Mouse (Mus musculus) MN1 (cell line): ENCODE measurements around the gene Arl5c.

Source experiments
- DNase-seq: peaks from one replicate; pipeline ENCODE4 v3.0.0-alpha.2; 2016; ENCODE audit warnings: low spot score

The Arl5c gene

DNA sequence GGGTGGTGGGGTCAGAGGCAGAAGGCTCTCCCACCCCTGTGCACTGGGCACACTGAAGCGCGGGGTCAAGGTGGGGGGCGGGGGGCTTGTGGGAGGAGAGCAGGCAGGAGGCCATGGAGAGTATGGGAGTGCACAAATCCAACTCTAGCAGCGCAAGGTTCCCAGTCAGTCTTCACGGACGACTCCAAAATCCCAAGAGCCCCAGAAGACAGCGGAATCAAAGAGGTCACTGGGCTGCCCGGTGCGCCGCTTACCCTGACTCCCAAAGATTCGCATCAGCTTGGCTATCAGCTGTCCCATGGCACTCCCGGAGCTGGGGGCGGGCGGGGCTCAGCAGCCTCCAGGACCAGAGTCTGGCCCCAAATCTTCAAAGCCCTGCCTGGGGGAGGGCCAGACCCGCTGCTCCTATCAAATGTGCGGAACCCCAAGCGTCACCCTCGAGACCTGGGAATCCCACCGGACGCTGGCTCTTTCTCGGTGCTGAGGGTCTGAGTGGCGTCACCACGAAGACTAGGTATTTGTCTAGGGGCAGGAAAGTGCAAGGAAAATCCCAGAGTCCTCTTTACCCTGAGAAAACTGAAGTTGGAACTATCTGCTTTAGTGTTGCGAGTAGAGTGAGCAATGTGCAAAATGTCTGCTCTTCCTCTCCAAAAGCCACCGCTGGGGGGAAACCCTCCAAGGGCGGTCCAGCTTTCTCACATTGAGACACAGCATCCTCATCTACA is at the start of gene Arl5c:
Gene Arl5c, minus strand, starts transcription at position 618 of the 725 bp plus-strand sequence.
- no peak for DNase-seq

DNA sequence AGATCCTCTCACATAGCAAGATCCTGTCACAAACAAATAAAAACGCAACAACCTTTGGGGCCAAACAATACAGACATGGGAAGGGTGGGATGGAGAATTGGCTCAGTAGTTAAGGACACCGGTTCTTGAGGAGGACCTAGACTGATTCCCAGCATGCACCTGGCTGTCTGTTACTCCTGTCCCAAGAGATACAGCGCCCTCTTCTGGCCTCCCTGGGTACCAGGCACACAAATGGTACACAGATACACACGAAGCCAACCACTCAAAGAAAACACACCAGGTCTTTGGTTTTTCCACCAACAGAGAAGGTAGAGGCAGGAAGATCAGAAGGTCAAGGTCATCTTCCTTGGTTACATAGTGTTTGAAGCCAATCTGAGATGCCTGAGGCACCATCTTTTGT is 49.6 kb upstream of the Arl5c start:
- no peak for DNase-seq

DNA sequence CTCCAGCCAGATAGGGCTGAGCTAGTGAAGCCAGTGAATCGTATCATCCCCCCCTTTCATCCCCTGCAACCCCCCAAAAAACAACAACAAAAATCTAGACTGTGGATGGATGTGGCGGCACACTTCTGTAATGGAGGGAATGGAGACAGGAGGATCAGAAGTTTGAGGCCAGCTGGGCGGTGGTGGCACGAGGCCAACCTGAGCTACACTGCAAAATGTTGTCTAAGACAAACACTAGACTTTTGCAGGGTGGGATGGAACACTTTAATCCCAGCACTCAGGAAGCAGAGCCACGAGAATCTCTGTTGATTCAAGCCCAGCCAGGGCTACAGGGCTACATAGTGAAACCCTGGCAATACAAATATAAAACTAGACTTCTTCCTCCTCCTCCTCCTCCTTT is 48.1 kb upstream of the Arl5c start:
- DNase-seq = no peak

DNA sequence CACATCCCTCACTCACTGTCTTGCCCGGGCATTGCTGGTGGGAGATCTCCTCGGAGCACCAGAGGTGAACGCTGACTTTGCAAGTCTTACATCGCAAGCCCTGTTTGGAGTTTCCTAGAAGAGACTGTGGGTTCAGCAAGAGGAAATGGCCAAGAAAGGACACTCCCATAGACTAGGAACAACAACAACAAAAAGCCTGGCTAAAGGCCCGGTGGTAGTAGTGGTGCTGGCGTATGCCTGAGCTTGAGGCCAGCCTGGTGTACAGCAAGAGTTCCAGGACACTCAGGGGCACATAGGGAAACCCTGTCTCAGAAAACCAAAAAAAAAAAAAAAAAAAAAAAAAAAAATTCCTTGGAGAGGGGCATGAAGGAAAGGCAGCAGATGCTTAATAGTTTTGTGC is 46.8 kb upstream of the Arl5c start:
- DNase-seq = no peak

DNA sequence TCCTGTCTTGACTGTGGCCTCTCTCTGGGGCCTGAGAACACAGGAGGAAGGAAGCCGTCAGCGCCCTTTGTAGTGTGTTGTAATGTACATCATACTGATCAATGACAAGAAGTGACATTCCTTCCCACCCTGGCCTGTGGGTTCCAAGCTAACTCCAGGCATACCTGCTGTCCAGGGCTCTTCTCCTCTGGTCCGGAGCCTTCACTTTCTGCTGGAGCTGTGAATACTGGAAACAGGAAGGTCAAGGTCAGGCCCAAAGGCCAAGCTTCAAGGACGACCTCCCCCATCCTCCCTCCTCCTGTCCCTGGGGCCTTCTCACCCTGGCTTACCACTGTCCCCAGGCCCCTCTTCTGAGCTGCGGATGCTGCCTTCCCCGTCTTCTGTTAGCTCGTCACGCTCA is 45.0 kb upstream of the Arl5c start:
- DNase-seq = no peak

DNA sequence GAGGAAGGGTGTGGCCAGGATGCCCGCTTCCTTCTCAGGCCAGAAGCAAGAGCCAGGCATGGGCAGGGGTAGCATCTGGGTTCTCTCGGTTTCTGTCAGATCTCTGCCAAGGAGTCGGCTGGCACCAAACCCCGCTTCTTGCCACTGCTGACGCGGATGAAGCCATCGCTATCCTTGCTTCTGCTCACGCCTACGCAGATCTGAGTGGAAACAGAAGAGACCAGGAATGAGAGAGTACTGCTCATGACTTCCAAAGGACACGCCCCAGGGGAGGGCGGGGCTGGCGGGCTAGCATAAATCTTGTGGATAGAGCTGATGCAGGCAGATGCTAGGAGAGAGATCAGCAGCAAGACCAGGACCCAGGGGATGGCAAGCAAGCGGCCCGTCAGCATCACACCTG is 41.9 kb upstream of the Arl5c start:
- DNase-seq = peak; percentile 94

DNA sequence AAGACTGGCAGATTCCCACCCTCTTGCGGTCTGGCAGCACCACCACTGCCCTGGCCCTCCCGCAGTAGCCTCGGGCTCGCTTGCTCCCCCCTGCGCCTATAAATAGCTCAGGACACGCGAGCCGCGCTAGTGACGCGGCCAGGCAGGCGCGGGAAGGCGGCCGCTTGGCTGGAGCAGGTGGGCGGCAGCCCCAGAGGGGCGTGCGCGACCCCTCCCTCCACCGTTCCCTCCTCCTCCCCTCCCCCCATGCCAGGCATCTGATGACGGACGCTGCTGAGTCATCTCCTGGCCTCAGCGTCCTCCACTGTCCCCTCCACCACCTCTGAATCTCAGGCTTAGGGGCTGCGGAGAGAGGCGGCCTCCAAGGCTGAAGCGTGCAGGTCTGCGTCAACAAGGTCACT is 40.0 kb upstream of the Arl5c start:
- DNase-seq = peak; percentile 76

DNA sequence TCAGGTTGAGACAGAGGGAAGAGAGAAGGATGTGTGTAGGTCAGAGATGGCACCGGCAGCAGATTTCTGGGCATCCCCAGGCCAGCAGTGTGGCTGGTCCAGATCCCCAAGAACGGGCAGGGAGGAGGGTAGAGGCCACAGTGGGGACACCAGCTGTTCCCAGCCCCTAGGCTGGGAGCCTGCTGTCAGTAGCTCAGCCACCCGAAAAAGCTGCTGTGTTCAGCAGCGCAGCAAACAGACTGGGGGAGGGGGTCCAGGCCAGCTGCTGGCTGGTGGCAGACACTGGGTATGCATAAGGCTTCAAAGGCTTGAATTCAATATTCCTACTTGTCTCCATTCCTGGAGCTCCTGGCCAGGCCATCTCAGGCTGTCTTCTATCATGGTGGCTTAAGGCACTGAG is 38.9 kb upstream of the Arl5c start:
- no peak for DNase-seq

DNA sequence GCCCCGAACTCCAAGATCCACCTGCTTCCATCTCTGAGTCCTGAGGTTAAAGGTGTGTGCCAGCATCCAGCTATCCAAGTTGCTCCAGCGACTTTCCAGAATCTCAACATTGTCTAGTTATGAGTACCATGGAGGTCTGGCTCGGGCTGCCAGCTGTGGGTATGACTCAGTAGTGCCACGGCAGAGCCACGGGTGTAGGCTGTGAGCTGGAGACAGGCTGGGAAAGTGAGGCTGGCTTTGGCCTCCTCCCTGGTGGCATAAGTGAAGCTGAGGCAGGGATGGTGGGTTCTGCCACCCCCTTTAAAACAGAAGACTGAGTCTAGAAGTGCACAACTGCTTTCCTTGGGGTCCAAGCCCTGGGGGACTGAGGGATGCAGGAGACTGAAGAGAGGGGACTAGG is 38.1 kb upstream of the Arl5c start:
- DNase-seq = peak; percentile 35

DNA sequence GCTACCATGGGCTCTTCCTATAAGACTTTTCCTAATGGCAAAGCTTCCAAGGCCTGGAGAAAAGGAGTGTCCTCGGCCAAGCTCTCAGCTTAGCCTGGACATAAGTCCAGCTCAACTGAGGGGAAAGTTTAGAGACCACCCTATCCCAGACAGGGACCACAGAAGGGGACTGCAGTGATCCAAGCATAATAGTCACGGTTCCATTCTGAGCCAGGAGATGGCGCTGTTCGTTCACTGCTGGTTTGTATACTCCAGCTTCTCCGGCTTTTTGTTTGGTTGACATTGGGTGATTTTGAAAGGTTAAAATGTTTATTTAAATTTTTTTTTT is 35.4 kb upstream of the Arl5c start:
- DNase-seq = peak; percentile 80

DNA sequence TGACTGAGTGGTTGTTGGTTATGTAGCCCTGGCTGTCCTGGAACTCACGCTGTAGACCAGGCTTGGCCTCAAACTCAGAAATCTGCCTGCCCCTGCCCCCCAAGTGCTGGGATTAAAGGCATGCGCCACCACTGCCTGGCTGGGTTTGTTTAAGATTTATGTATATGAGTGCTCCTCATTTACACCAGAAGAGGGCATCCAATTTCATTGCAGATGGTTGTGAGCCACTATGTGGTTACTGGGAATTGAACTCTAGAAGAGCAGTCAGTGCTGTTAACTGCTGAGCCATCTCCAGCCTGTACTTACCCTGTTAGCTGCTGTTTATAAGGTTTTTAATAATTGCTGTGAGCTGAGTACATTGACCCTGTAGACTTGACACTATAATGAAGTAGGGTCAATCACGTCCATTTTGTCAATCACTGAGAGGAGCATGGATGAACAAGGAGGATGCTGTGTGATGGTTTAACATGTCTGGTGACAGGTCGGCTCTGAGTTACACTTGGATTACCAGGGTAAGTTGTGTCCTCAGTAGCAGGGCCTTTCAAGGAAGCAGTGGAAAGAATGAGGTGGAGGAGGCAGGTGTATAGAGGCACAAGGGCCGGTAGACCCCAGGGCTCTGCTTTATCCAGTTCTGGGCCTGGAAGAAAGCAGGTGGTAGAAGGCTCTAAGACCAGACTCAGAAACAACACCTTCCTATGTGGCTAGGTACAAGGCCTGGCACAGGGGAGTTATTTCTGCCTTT is 34.9 kb upstream of the Arl5c start:
- peak; percentile 29 for DNase-seq

DNA sequence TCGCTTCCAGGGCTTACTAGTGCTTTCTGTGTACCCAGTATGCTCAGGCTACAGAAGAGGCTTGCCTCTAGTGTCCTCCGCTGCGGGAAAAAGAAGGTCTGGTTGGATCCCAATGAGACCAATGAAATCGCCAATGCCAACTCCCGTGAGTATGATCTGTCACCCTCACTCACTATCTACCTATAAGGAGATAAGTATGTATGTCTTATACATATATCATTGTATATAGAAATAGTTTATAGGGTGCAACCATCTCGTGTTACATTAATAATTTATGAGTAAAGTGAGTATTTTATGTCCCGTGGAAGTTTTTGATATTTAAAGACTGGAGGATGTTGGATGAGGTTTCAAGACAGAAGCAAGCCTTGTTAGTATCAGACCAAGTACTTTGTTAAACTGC is 31.8 kb upstream of the Arl5c start:
- no peak for DNase-seq

DNA sequence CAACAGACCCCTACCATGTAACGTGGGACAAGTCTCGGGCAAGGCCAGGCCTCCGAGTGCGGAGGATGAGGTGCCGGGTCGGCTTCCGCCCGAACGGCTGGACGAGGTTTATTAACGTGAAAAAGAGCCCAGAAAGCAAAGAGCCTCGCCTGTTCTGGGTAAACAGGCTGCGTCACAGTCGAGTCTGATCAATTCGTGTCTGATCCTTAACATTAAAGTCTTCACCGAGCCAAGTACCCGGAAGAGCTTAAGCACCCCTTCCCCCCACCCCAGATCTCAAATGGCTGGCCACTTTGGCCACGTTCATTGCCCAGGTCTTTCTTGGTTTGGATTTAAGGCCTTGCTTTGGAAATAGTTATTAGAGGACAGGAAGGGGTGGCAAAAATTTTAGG is 31.3 kb upstream of the Arl5c start:
- peak; percentile 38 for DNase-seq

DNA sequence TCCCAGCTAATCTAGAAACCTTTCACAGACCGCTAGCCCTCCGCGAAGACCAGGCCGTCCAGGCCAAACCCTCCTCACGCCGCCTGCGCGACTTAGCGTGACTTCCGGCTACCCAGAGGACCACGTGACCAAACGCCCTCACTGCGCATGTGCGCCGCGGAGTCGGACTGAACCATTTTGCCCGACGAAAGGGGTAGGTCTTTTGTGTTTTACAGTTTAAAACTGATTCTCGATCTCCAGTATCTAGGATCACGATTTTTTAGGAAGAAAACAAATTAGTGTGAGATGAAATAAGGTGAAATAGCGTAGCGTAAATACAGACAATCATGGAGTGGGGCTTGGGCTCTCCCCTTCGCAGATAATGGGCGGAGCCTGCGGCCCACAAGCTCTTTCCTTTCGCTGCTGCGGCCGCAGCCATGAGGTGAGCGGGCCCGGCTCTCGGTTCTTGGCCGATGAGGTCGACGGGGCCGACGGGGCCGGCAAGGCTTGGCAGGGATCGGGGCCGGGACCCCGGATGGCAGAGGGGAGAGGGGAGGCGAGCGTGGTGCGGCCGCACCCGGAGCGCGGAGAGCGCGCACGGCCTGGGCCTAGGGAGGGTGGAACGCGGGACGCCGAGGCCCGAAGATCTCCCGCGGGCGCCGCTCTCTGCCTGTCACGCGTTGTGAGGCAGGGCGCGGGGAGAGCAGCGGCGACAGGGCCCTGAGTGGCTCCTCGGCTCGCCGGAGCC is 30.8 kb upstream of the Arl5c start, which contains the start of gene Rpl19:
Gene Rpl19, plus strand, starts transcription at position 141 of the 727 bp plus-strand sequence.
- peak; percentile 94 for DNase-seq

DNA sequence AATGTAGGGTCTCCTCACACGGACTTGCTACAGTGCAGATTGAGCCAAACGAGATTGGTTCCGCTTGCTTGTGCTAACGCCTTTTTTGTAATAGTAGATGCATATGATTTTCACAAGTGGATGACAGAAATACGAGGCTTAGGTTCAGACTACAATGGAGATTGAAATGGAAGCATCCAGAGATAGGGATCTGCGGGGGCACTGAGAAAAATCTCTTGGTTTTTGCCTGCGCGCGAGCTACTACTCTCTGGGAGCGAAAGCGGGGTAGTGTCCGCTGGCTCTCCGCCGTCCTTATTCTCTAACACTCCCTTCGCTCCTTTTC is 30.2 kb upstream of the Arl5c start:
- DNase-seq = no peak

DNA sequence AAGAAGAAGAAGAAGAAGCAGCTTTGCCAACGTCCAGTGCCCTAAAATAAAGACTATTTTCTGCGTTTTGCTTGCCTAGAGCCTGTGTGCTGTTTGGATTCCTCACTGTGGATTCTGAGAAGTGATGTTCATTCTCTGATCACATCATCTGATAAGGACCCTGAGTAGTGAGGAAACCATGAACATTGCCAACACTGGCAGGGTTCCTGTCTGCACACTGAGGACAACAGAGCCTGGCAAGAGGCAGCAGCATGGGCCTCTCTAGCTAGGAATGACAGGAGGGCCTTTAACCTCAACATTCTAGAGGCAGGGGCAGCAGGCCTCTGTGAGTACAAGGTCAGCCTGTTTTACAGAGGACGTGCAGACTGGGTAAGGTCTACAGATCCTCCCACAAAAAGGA is 28.5 kb upstream of the Arl5c start:
- DNase-seq = no peak

DNA sequence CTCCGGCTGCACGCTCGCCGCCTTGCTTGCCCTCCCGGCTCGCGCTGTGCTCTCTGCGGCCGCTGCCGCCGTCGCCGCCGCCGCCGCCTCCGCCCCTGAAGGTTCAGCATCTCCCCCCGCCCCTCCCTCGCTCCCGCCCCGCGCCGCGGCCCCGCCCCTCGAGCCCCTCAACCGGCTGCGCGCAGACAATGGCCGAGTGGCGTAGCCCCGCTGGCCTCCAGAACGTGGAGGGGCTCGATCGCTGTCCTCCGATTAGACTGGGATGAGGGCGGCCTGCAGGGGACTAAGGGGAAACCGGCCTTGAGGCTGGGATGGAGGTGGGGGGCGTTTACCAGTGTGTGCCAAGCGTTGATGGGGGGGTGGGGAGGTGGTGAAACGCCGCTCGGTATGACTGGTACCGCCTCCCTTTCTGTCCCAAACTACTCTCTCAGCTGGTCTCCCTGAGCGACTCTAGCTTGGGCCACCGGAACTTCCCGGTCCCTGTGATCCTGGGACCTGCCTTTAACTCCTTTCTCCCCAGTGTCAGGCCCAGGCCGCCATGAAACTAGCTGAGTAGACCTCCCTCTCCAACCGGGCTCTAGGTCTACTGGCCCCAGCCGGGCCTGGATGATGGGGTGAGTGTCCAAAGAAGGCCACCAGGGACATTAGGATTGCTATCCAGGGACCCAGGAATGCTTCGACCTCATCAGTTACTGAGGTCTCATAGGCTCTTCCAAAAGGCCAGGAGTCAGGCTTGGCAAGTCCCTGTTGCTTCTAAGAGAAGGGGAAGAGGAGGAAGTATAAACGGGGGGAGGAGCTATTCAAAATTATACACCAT is 26.8 kb upstream of the Arl5c start, which contains the start of gene Cacnb1:
Gene Cacnb1, minus strand, starts transcription at position 480 of the 817 bp plus-strand sequence.
- peak; percentile 74 for DNase-seq

DNA sequence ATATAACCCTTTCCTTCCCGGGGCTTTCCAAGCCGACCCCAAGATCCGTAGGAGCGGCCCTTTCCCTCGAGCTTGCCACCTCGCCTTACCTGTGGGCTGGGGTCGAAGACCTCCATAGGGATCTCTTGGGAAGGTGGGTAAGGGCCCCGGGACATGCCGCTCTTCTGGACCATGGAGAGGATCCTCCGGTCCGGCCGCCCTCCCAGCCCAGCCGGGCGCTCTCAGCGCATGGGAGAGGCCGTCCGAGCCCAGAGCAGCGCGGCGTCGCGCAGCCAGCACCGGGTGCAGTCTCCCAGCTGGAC is 26.2 kb upstream of the Arl5c start:
- no peak for DNase-seq

DNA sequence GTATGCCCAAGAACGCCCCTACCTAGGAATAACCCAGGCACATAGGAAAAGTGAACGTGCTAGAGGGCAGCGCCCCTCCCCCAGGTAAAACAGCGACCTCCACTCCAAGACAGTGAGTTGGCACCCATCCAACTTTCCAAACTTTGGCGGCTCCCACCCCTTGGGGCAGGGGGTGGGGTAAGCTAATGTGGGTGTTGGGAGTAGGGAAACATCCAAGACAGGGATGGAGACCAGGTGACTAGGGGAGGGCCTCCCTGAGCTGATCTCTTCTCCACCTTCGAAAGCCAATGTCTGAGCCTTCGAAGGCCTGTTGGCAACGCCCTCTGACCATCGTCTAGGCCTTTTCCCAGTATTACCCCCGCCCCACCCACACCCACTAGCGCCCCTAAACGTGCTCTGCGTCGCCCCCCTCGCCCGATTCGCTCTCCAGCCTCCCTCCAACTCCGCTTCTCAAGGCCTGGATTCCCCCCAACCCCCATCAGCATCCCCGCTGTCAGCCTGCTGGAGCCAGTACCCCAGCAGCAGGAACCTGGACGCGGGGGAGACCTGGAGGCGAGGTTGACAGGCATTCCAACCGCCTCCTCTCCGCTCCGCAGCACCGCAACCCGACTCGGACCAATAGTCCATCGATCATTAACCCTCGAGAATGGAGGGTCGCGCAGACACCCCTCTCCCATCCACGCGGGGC is 25.7 kb upstream of the Arl5c start:
- DNase-seq = peak; percentile 37

DNA sequence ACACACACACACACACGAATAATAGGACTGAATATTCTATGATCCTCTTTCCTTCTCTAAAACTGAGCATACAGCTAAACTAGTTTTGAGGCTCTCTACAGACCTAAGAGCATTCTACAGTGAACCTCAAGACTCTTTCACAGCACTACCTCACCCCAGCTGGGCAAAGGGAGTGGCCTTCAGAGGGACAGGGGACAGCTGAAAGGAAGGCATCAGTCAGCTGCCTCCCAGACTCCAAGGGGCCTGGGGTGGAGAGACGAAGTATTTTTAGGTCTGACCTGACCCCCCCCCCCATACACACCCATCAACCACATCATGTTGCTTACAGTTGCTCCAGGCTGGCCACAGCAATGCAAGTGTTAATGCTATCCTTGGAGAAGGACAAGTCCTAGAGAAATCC is 25.1 kb upstream of the Arl5c start:
- DNase-seq = no peak

DNA sequence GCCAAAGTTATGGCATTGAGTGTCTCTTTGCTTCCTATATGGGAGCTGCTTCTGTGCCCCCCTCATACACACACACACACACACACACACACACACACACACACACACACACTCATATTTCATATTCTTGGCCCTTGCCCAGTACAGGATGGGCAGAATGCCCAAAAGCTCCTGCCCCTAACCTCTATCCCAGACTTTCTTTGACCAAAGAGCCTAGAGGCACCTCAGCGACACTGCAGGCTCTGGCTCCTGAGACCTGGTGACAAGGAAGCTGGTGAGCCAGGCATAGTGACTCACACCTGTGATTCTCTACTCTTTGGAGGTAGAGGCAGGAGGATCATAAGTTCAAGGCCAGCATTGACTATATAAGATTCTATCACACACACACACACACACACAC is 24.7 kb upstream of the Arl5c start:
- peak; percentile 39 for DNase-seq
